Mouse (Mus musculus) kidney, adult 9 months (tissue): Measurements from ENCODE around the gene Myadml2.

Experiments
- DNase-seq: peaks from one replicate; pipeline ENCODE4 v3.0.0; 2022

Gene Myadml2

DNA sequence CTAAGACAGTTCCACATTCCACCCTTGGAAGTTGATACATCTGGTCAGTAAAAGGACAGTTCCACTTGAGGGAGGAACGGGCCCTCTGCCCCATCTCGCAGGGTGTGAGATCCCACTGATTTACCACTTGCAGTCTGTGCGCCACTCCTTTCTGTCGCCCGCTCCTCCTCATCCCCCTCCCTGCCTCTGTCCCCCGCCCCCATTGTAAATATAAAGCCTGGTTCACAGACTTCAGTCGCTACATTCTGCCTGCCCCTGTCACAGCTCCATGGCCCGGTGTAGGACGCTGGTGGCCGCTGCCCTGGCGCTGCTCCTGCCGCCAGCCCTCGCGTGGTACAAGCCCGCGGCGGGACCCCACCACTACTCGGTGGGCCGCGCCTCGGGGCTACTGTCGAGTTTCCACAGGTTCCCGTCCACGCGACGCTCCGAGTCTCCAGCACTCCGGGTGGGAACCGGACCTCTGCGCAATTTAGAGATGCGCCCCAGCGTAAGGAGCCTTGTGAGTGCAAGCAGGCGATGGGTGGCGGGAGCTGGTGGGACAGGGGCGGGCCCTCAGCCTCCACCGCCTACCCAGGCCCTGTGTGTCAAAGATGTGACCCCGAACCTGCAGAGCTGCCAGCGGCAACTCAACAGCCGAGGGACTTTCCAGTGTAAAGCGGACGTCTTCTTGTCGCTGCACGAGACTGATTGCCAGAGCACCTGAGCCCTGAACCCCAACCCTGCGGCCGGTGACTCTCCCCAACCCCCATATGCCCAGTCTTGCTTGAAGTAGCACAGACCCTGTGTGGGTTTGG lies 39.5 kb downstream of the Myadml2 start, which contains the start of gene Npb:
Npb (plus strand) TSS at position 237 of the 794 bp plus-strand sequence.
- DNase-seq = peak; percentile 22

DNA sequence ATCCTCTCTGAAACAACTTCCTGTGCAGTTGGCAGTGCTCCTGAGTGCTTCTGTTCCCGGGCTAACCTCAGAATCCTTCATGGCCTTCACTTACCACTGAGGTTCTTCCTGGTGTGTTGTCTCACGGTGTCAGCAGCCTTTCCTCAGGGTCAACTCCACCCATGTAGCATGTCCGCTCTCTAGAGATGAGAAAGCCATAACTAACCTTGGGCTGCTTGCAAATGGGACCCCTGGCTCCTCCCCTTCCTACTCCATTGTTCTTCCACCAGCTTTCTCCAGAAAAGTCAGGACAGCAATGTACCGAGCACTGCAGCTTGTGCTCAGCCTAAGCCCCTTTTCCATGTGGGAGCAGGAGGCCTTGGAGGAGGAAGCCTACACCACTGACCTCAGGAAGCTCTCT lies 41.2 kb downstream of the Myadml2 start:
- no peak for DNase-seq

DNA sequence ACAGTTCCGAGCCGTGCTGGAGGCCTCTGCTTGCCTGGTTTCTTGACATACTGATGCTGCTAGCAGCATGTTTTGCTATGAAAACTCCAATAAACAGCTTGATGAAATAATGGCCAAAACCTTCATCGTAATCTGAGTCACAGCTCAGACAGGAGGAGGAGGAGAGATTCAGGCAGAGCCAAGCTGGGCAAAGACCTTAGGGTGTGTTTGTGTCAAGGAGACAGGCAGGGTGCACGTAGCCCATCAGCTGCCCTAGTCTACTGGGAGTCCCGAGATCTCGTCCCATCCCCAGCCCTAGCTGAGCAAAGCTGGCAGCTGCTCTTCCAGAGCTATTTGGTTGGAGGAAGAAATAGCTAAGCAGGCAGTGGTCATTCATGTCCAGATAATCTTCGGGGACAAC lies 42.3 kb downstream of the Myadml2 start:
- DNase-seq = no peak

DNA sequence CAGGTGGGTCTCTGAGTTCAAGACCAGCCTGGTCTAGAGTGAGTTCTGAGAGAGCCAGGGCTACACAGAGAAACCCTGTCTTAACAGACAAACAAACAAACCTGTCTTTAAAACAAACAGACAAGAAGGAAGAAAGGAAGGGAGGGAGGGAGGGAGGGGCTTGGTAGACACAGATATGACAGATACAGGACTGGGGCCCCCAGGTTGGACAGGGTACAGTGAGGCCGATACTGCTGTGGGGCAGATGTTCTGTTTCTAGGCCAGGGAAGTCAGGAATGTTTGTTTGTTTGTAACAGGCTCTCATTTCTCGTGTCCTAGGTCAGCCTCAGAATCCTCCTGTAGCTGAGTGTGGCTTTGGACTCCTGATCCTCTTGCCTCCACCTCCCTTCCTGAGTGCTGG lies 44.4 kb downstream of the Myadml2 start:
- DNase-seq = no peak

DNA sequence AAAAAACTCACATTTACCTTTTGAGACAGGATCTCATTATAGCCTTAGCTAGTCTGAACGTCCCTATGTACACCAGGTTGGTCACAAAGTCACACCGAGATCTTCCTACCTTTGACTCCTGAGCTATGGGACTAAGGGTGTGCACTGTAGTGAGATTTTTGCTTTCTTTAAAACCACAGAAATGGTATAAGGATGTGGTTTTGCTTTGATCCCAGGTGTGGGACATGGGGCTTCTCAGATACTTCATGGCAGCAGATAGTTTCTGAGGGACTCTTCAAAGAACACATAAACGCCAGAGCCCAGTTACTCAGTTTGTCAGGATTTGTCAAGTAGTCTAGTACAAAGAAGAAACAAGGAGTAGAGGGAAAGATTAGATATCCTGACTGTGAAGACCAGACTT lies 47.2 kb downstream of the Myadml2 start:
- no peak for DNase-seq

DNA sequence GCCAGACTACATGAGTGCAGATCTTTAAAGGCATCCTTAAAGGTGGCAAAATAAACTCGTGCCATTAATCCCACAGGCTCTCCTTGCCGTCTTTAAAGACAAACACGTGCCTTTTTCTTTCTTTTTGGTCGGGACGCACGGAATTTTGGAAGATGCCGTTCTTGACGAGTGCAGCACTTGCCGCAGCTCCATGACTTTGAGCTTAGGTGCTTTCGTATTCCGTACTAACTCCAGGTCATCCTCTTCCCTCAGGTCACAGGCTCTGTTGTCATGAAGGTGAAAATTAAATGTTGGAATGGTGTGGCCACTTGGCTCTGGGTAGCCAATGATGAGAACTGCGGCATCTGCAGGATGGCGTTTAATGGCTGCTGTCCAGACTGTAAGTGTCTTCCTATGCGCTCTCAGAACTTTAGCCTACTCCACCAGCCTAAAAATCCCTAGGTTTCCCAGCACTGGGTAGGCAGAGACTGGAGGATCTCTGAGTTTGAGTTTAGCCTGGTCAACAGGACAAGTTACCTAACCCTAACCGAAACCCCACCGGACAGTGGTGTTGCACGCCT lies 48.9 kb downstream of the Myadml2 start:
- no peak for DNase-seq

DNA sequence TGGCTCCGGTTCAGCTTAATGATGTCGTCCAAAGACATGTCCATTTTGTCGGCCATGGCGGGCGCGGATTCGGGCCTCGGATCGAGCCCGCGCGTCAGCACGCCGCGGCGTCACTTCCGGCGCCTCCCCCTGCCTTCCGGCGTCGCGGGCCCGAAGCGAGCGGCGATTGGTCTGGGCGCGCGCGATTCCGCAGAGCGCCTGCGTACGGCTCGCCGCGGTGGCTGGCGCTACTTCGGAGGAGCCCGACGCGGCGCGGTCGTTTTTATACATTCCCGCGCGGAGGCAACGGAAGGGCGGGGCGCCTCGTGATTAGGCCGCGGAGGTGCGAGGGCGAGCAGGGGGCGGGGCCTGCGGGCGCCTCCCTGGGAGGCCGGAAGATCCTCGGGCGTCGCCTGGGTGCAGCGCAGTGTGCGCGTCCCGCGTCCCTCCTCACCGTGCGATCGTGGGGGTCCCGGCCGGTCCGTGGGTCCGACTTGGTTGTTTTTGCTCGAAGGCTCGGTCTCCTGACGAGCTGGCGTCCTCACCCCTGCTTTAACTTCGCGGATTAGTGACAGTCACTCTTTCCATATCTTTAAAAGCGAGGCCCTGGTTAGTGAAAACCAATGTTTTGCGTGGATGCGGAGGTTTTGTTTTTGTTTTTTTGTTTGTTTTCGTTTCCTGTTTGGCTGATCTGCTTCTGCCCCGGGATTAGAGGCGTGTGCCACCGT lies 49.5 kb downstream of the Myadml2 start, which contains the start of the genes Alyref and Anapc11:
Alyref (minus strand) TSS at position 83 of the 707 bp plus-strand sequence.
Anapc11 (plus strand) TSS at position 139 of the 707 bp plus-strand sequence.
- peak; percentile 94 for DNase-seq

DNA sequence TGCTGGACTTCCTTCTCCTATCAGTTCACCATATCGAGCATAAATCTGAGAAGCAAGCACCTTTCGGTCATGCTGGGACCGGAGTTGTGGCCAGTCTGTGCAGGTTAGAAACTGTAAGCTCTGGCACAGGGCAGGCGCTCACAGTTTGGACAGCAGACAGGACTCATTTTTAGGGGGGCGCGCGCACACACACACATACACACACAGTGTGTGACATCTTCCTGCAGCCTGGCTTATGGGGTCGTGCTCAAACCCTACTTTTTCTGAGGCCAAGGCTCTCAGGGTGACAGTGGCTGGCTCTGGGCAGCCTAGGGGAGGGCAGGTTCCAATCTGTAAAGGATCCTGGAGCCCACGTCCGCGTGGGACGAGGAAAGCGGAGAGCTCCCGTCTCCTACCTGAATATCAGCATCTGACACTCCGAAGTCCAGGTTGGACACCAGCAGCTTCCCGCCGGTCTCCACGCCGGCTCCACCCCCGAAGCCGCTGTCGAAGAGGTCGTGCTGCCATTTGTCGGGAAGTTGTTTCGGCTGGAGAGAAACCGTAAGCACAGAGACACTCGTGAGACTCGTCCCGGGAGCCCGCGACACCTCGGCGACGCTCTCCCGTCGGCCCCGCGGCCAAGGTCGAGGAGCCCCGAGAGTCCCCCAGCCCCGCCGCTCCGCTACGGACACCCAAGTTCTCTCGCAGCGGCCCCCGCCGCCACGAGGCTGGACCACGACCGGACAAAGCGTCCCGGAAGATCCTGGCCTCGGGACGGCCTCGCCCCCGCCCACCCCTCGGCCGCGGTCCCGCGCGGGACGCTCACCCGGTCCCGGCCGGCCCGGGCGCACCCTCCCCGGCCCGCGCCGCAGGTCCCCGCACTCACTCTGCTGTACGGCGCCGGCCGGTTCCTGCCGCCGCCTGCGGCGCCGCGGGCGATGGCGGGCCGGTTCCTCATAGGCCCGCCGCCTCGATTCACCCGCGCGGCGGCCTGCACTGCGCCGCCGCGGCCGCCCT lies 50.4 kb downstream of the Myadml2 start:
- no peak for DNase-seq
